In genomic region chr16:91426586-91426985, GRCm38 (mm10) we compare ENCODE assay signal across 27 mouse cellular contexts. TPM values are rescaled to one million over a fixed set of nuclear protein-coding genes. Genes with fewer than 3 reads are reported as not detected.
A peak's percentile ranks its signal among the peaks of the same experiment; 100 is the strongest.
DNase-seq lines count a peak whose midpoint lies in the region; TF ChIP-seq lines count a peak whose summit lies in the region.
"Had no signal": no experiment of that assay in that cellular context is flagged by ENCODE, and none has a peak within 500 bp of the region (broad histone marks: within the 10 kb centered on the region; RNA-seq: fewer than 3 reads in every experiment).

No protein-coding gene starts in this region.

- H3K4me3 ChIP-seq in kidney, adult 2 months (ENCODE audit: insufficient read depth, low read depth, low read length): no peak overlapping the region
- H3K4me3 ChIP-seq in brown adipose tissue, adult 24 weeks (ENCODE audit: insufficient read depth, low read depth, low read length): no peak overlapping the region
- H3K4me3 ChIP-seq: embryonic facial prominence, embryonic 13.5 days; embryonic facial prominence, embryonic 15.5 days; erythroblast, embryonic 14.5 days; forebrain, embryonic 10.5 days; forebrain, embryonic 12.5 days had no signal

- no peak for TF ChIP-seq POLR2A in kidney, adult 2 months (IDR thresholded peaks at IDR 0.05; ENCODE audit: low read depth, low read length)

- H3K27ac ChIP-seq in kidney, adult 2 months (ENCODE audit: insufficient read depth, low read depth, low read length): peak overlapping the region; percentile 81
- peak overlapping the region; percentile 53 for H3K27ac ChIP-seq in brown adipose tissue, adult 24 weeks (replicated peaks; ENCODE audit: low read depth, low read length)
- H3K27ac ChIP-seq: embryonic facial prominence, embryonic 13.5 days; embryonic facial prominence, embryonic 15.5 days; forebrain, embryonic 10.5 days; forebrain, embryonic 12.5 days had no signal

- H3K36me3 ChIP-seq in kidney, adult 2 months (ENCODE audit: control insufficient read depth, insufficient read depth, low read length): peaks cover 2% of the 10 kb centered on the region
- H3K36me3 ChIP-seq: forebrain, embryonic 10.5 days; forebrain, embryonic 12.5 days had no signal

- H3K27me3 ChIP-seq in kidney, adult 2 months (replicated peaks; ENCODE audit: control insufficient read depth, insufficient read depth, low read length): no peaks in the 10 kb centered on the region
- H3K27me3 ChIP-seq: embryonic facial prominence, embryonic 13.5 days; embryonic facial prominence, embryonic 15.5 days; forebrain, embryonic 12.5 days had no signal

- DNase-seq in heart, adult 11 months: peak; percentile 84
- DNase-seq in heart, adult 18-20 months: no peak
- no peak for DNase-seq in kidney, adult 2 months
- no peak for DNase-seq in kidney, postnatal 25 days
- DNase-seq in cerebellum, adult 11-12 months: no peak
- DNase-seq: adrenal gland, adult 2 months; adrenal gland, postnatal 10 days; adrenal gland, postnatal 25 days; cerebellum, adult 18-20 months; cerebellum, adult 8-10 months; cerebellum, adult 9-11 months; cerebellum, postnatal 14 days; cerebellum, postnatal 36 days; embryo, embryonic 11 days had no signal

- H3K4me1 ChIP-seq in kidney, adult 2 months (ENCODE audit: control insufficient read depth, insufficient read depth, low read length): no peaks in the 10 kb centered on the region; the same call in 1 of the 2 replicates
- no peaks in the 10 kb centered on the region for H3K4me1 ChIP-seq in brown adipose tissue, adult 24 weeks (ENCODE audit: control insufficient read depth, insufficient read depth, insufficient read length, low read length)
- H3K4me1 ChIP-seq: embryonic facial prominence, embryonic 15.5 days; forebrain, embryonic 10.5 days; forebrain, embryonic 12.5 days had no signal

- 64% methylated on average over 4 of the region's 4 CpGs for WGBS in kidney, adult 2 months

- no peak for TF ChIP-seq CTCF in kidney, adult 2 months (conservative IDR thresholded peaks at IDR 0.05; ENCODE audit: insufficient read depth, insufficient read length, low read depth, low read length)

RNA-seq across cellular contexts. Expression of gene Il10rb, which starts 20.6 kb away (rescaled TPM):
- total RNA-seq in heart, adult 18-20 months (2021): 100 to 1,000 TPM; 115 to 133 TPM
- polyA plus RNA-seq in kidney, adult 2 months (2012; rRNA removed): 65.8 and 66.0 TPM in 2 replicates
- polyA plus RNA-seq in brown adipose tissue, adult 24 weeks (2012; ENCODE audit: insufficient read depth, insufficient read length, missing spikeins): 29.5 and 44.8 TPM in 2 replicates

RNA-seq across cellular contexts. Expression of gene Gm21970, which starts 35.1 kb away (rescaled TPM):
- not detected for total RNA-seq in heart, adult 18-20 months (2021)
- polyA plus RNA-seq in kidney, adult 2 months (2012; rRNA removed): not detected in 2 replicates
- polyA plus RNA-seq in brown adipose tissue, adult 24 weeks (2012; ENCODE audit: insufficient read depth, insufficient read length, missing spikeins): 13.8 TPM in 1 of 2 replicates, not detected in the other
- total RNA-seq: adrenal gland, postnatal 10 days; adrenal gland, postnatal 25 days; common myeloid progenitor, adult 5-6 weeks; ES-E14; MEL had no signal
- polyA plus RNA-seq: adrenal gland, adult 2 months; C2C12; embryonic facial prominence, embryonic 11.5 days; embryonic facial prominence, embryonic 13.5 days; embryonic facial prominence, embryonic 15.5 days; erythroblast, embryonic 14.5 days; forebrain, embryonic 10.5 days; forebrain, embryonic 12.5 days; forebrain, embryonic 14.5 days; forebrain, embryonic 16.5 days had no signal

RNA-seq across cellular contexts. Expression of gene Ifnar2, which starts 54.0 kb away (rescaled TPM):
- total RNA-seq in heart, adult 18-20 months (2021): 10 to 100 TPM; 29.3 to 37.3 TPM
- polyA plus RNA-seq in kidney, adult 2 months (2012; rRNA removed): 54.5 and 57.1 TPM in 2 replicates
- polyA plus RNA-seq in brown adipose tissue, adult 24 weeks (2012; ENCODE audit: insufficient read depth, insufficient read length, missing spikeins): 147 and 149 TPM in 2 replicates

RNA-seq across cellular contexts. Expression of gene Ifnar1, which starts 58.5 kb away (rescaled TPM):
- 10 to 100 TPM; 19.0 to 23.1 TPM for total RNA-seq in heart, adult 18-20 months (2021)
- 20.8 and 22.2 TPM in 2 replicates for polyA plus RNA-seq in kidney, adult 2 months (2012; rRNA removed)
- 18.2 and 19.6 TPM in 2 replicates for polyA plus RNA-seq in brown adipose tissue, adult 24 weeks (2012; ENCODE audit: insufficient read depth, insufficient read length, missing spikeins)
